Mouse (Mus musculus) cerebellum, adult 9-11 months (tissue): Measurements from ENCODE around the gene Gm9008.
"Not testable (repeated sequence)": the region's sequence is repeated elsewhere in the genome, so short reads cannot be mapped to it uniquely, and the experiment has no call there.

ENCODE experiments used
- DNase-seq: peaks from one replicate; pipeline ENCODE4 v3.0.0; 2022

Gm9008 gene

DNA sequence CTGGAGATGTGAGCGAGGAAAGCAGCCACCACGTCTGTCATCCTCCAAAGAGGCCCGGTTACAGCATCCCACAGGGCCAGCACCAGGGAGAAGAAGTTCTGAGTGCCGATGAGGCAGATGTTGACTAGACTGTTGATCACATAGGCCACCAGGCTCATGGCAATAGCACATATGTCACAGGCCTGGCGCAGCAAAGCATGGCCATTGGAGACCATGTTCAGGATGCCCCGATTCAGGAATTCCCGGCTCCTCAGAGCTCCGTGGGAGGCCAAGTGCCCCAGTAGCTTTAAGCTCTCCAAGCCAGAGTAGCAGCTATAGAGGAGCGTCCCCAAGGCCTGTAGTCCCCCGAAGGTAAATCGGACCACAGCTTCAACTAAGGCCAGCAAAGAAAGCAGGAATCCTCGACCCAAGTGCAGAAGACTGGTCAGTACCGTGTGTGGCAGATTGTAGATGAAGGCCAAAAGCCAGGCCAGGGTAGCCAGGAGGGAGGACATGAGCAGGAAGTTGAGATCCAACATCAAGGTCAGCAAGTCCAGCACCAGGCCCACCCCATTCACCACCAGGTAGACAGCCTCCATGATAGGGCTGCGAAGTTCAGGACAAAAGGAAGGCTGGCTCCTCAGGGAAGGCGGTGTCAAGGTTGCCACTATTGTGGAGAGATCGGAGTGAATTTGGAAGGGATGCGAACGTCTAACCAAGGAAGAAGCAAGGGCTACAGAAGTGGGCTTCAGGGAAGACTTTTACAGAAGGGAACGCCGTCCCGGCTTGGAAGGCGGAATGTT, at the start of gene Gm9008:
Gm9008 (minus strand) TSS at position 731 of the 782 bp plus-strand sequence.
- DNase-seq: not testable (repeated sequence)

DNA sequence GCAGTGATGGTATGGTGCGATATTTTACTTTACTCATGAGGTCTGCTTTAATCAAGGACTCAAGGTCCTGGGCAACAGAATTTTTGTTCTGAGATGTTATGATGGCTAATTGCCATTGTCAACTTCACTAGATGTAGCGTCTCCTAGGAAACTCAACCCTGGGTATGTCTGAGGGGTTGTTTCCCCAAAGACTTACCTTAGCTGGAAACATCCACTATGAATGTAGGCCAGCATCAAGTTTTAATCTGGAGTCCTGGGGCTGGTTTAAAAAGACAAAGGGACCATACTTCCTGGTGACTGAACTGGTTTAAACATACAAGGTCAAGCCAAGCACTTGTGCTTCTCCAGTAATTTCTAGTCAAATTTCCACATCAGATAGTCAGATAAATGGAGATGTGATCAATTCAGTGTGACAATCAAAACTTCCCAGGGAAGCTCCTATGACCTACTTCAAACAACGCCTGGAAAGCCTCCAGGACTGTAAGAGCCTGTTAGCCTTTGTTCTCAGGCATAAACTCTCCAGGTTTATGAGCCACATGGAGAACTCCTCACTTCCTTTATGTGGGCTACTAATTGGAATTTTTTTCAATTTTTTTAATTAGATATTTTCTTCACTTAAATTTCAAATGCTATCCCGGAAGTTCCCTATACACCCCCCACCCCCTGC, 24.5 kb upstream of the Gm9008 start:
- no peak for DNase-seq

DNA sequence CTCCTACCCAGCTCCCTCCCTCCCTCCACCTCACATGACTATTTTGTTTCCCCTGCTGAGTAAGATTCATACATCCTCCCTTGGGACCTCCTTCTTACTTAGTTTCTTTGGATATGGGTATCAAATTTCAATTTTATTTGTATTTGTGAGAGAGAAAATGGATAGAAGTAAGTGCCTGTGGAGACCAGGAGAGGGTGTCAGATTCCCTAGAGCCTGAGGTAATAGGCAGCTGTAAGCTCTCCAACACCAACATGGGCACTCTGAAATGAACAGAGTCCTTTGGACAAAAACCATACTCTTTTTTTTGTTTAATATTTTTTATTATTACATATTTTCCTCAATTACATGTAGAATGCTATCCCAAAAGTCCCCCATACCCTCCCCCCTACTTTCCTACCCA, 12.6 kb upstream of the Gm9008 start:
- no peak for DNase-seq

DNA sequence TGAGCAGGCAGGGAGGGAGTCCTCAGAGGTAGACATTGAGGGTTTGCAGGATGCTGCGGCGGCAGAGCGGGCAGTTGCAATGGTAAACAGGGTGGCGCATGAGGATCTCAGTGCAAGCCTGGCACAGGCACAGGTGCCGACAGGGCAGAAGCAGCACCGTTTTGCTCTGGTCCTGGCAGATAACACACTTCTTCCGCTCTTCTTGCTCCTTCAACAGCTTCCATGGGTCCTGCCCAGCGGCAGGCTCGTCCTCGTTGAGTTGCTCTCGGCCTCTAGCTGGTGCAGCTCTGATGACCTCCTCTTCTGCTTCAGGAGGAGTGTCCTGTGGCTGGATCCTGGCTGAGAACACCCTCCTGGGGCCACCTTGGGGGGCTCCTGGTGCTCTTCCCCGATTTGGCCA, 1.2 kb downstream of the Gm9008 start:
- DNase-seq: not testable (repeated sequence)

DNA sequence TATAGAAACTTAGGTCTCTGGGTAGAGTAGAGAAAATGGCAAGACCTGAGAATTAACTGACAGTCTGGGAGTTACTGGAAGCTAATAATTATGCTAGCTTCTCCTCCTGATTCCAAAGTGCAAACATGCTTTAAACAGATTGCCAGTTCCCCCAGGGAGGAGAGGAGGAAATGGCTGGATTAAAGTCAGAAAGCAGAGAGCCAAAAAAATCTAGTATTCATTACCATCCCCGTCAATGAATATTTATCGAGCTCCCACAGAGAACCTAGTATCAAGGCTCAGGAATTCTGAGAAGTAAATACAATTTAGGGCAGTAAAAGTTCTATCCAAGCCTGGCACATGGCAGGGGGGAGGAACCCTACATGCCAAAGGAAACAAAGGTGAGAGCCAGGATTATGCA, 29.4 kb downstream of the Gm9008 start:
- no peak for DNase-seq
